In genomic region chr6:124755306-124755705, GRCm38 (mm10) we compare ENCODE assay signal across 9 mouse cellular contexts. TPM values are rescaled to one million over a fixed set of nuclear protein-coding genes. Genes with fewer than 3 reads are reported as not detected.
DNase-seq lines count a peak whose midpoint lies in the region; ATAC-seq and TF ChIP-seq lines count a peak whose summit lies in the region.
"Had no signal": no experiment of that assay in that cellular context is flagged by ENCODE, and none has a peak within 500 bp of the region (broad histone marks: within the 10 kb centered on the region; RNA-seq: fewer than 3 reads in every experiment).

No protein-coding gene starts in this region.

- no peaks in the 10 kb centered on the region for H3K27me3 ChIP-seq in embryonic facial prominence, embryonic 11.5 days (ENCODE audit: control insufficient read depth, insufficient read depth, low read length)
- no peaks in the 10 kb centered on the region for H3K27me3 ChIP-seq in intestine, embryonic 14.5 days (replicated peaks; ENCODE audit: control insufficient read depth, insufficient read depth, low read length)
- H3K27me3 ChIP-seq in neural tube, embryonic 12.5 days (replicated peaks): no peaks in the 10 kb centered on the region

- intact Hi-C loops in left cerebral cortex, adult 2 months (cut with DNase I): loop anchor here (5.0 kb wide), 1 partner anchor 183 kb away; the partner anchor contains the start of gene C1rb

- peak overlapping the region; percentile 87 for H3K27ac ChIP-seq in left cerebral cortex, adult 2 months
- no peak overlapping the region for H3K27ac ChIP-seq in embryonic facial prominence, embryonic 11.5 days (replicated peaks; ENCODE audit: low read depth, low read length)
- H3K27ac ChIP-seq in intestine, embryonic 14.5 days (ENCODE audit: low read depth): peak overlapping the region; percentile 95; the same call in 1 of the 2 replicates
- peak overlapping the region; percentile 97; the same call in 1 of the 2 replicates for H3K27ac ChIP-seq in neural tube, embryonic 12.5 days

- no peaks in the 10 kb centered on the region for H3K9me3 ChIP-seq in embryonic facial prominence, embryonic 11.5 days (replicated peaks; ENCODE audit: control insufficient read depth, low read length)
- H3K9me3 ChIP-seq in intestine, embryonic 14.5 days (ENCODE audit: control insufficient read depth, low read length): no peaks in the 10 kb centered on the region
- H3K9me3 ChIP-seq in neural tube, embryonic 12.5 days: no peaks in the 10 kb centered on the region

- WGBS in embryonic facial prominence, embryonic 11.5 days: 3% methylated on average over 3 of the region's 3 CpGs
- 7% methylated on average over 3 of the region's 3 CpGs for WGBS in intestine, embryonic 14.5 days
- WGBS in neural tube, embryonic 12.5 days: 4% methylated on average over 3 of the region's 3 CpGs

- no peak for DNase-seq in left cerebral cortex, adult 2 months (ENCODE audit: extremely low spot score in 1 of 2, low spot score in 2 of 2)
- no peak for DNase-seq in left cerebral cortex, adult 11 months (ENCODE audit: low spot score)
- DNase-seq in embryonic facial prominence, embryonic 11.5 days (ENCODE audit: low spot score): no peak
- DNase-seq in intestine, embryonic 14.5 days (ENCODE audit: low spot score): no peak
- no peak for DNase-seq in thymus, postnatal 25 days
- no peak for DNase-seq in embryo, embryonic 10.5 days (ENCODE audit: low spot score)

- H3K4me1 ChIP-seq in embryonic facial prominence, embryonic 11.5 days (ENCODE audit: control insufficient read depth, insufficient read depth, low read length): peaks cover 6% of the 10 kb centered on the region; the same call in 1 of the 2 replicates
- peaks cover 36% of the 10 kb centered on the region for H3K4me1 ChIP-seq in intestine, embryonic 14.5 days (replicated peaks; ENCODE audit: control insufficient read depth, insufficient read depth, low read length)
- H3K4me1 ChIP-seq in neural tube, embryonic 12.5 days: peaks cover 46% of the 10 kb centered on the region

- no peak for TF ChIP-seq CTCF in left cerebral cortex, adult 2 months (IDR thresholded peaks at IDR 0.05)

- H3K4me2 ChIP-seq in embryonic facial prominence, embryonic 11.5 days (ENCODE audit: low read depth, low read length): peak overlapping the region; percentile 60
- peak overlapping the region; percentile 70 for H3K4me2 ChIP-seq in intestine, embryonic 14.5 days (ENCODE audit: low read length)
- peak overlapping the region; percentile 75 for H3K4me2 ChIP-seq in neural tube, embryonic 12.5 days (replicated peaks)

- H3K36me3 ChIP-seq in embryonic facial prominence, embryonic 11.5 days (replicated peaks; ENCODE audit: control insufficient read depth, insufficient read depth, low read depth, low read length): no peaks in the 10 kb centered on the region; the same call in 1 of the 2 replicates
- peaks cover 7% of the 10 kb centered on the region for H3K36me3 ChIP-seq in intestine, embryonic 14.5 days (ENCODE audit: control insufficient read depth, insufficient read depth, low read length)
- H3K36me3 ChIP-seq in neural tube, embryonic 12.5 days: 0 out of 2 replicates have a peak, but pooled peaks cover 3% of the 10 kb centered on the region

- H3K4me3 ChIP-seq in left cerebral cortex, adult 2 months: peak overlapping the region; percentile 72
- peak overlapping the region; percentile 78 for H3K4me3 ChIP-seq in embryonic facial prominence, embryonic 11.5 days (ENCODE audit: low read depth, low read length)
- peak overlapping the region; percentile 80 for H3K4me3 ChIP-seq in intestine, embryonic 14.5 days (ENCODE audit: low read depth, low read length)
- peak overlapping the region; percentile 87 for H3K4me3 ChIP-seq in neural tube, embryonic 12.5 days

- peak overlapping the region; percentile 95 for H3K9ac ChIP-seq in embryonic facial prominence, embryonic 11.5 days (replicated peaks; ENCODE audit: low read length)
- peak overlapping the region; percentile 92 for H3K9ac ChIP-seq in intestine, embryonic 14.5 days (ENCODE audit: low read length)
- H3K9ac ChIP-seq in neural tube, embryonic 12.5 days: peak overlapping the region; percentile 97

- no peak for ATAC-seq in embryonic facial prominence, embryonic 11.5 days (replicated peaks; ENCODE audit: insufficient number of reproducible peaks, low FRiP score, low TSS enrichment, low read depth)
- ATAC-seq in intestine, embryonic 14.5 days (replicated peaks; ENCODE audit: low FRiP score, low TSS enrichment, low read depth): no peak
- no peak for ATAC-seq in neural tube, embryonic 12.5 days (ENCODE audit: low FRiP score, low read depth)
- ATAC-seq in CD4-positive, CD25-positive, alpha-beta regulatory T cell, adult 4 months: no peak

RNA-seq across cellular contexts. Expression of gene Gm45234, which starts 0.5 kb away (rescaled TPM):
- not detected for total RNA-seq in left cerebral cortex, adult 2 months (2021)
- polyA plus RNA-seq in embryonic facial prominence, embryonic 11.5 days (2014; fragmentation: Nextera tagmentation; extraction: Ambion mirVana): not detected in 2 replicates
- not detected in 2 replicates for polyA plus RNA-seq in intestine, embryonic 14.5 days (2014; fragmentation: Nextera tagmentation; extraction: Ambion mirVana)
- polyA plus RNA-seq in neural tube, embryonic 12.5 days (2016; fragmentation: Nextera tagmentation; extraction: Ambion mirVana): not detected in 2 replicates
- under 1 TPM in 1 of 2 experiments, not detected in 1; 0.36 TPM for polyA plus RNA-seq in CD4-positive, CD25-positive, alpha-beta regulatory T cell, adult 4 months (2017; shearing (Covaris generic))
- polyA plus RNA-seq: large intestine, adult 2 months had no signal

RNA-seq across cellular contexts. Expression of gene Atn1, which starts 1.0 kb away (rescaled TPM):
- total RNA-seq in left cerebral cortex, adult 2 months (2021): 100 to 1,000 TPM; 170 to 181 TPM
- polyA plus RNA-seq in embryonic facial prominence, embryonic 11.5 days (2014; fragmentation: Nextera tagmentation; extraction: Ambion mirVana): 9.0 and 9.6 TPM in 2 replicates
- polyA plus RNA-seq in intestine, embryonic 14.5 days (2014; fragmentation: Nextera tagmentation; extraction: Ambion mirVana): 12.1 TPM in 2 replicates
- 16.8 and 17.4 TPM in 2 replicates for polyA plus RNA-seq in neural tube, embryonic 12.5 days (2016; fragmentation: Nextera tagmentation; extraction: Ambion mirVana)
- polyA plus RNA-seq in CD4-positive, CD25-positive, alpha-beta regulatory T cell, adult 4 months (2017; shearing (Covaris generic)): 1 to 10 TPM; 4.4 to 4.8 TPM

RNA-seq across cellular contexts. Expression of gene Grcc10, which starts 14.1 kb away (rescaled TPM):
- total RNA-seq in left cerebral cortex, adult 2 months (2021): 100 to 1,000 TPM; 298 to 309 TPM
- polyA plus RNA-seq in embryonic facial prominence, embryonic 11.5 days (2014; fragmentation: Nextera tagmentation; extraction: Ambion mirVana): 518 and 553 TPM in 2 replicates
- 440 and 466 TPM in 2 replicates for polyA plus RNA-seq in intestine, embryonic 14.5 days (2014; fragmentation: Nextera tagmentation; extraction: Ambion mirVana)
- 527 and 552 TPM in 2 replicates for polyA plus RNA-seq in neural tube, embryonic 12.5 days (2016; fragmentation: Nextera tagmentation; extraction: Ambion mirVana)
- polyA plus RNA-seq in CD4-positive, CD25-positive, alpha-beta regulatory T cell, adult 4 months (2017; shearing (Covaris generic)): 100 to 1,000 TPM; 509 to 554 TPM

RNA-seq across cellular contexts. Expression of gene Eno2, which starts 14.2 kb away (rescaled TPM):
- 1,000 to 10,000 TPM; 1,064 to 1,067 TPM for total RNA-seq in left cerebral cortex, adult 2 months (2021)
- polyA plus RNA-seq in embryonic facial prominence, embryonic 11.5 days (2014; fragmentation: Nextera tagmentation; extraction: Ambion mirVana): 4.3 and 4.5 TPM in 2 replicates
- polyA plus RNA-seq in intestine, embryonic 14.5 days (2014; fragmentation: Nextera tagmentation; extraction: Ambion mirVana): 7.6 and 8.0 TPM in 2 replicates
- polyA plus RNA-seq in neural tube, embryonic 12.5 days (2016; fragmentation: Nextera tagmentation; extraction: Ambion mirVana): 25.2 and 27.8 TPM in 2 replicates
- polyA plus RNA-seq in CD4-positive, CD25-positive, alpha-beta regulatory T cell, adult 4 months (2017; shearing (Covaris generic)): 1 to 10 TPM; 3.0 to 9.9 TPM

RNA-seq across cellular contexts. Expression of gene Ptpn6, which starts 16.8 kb away (rescaled TPM):
- 1 to 10 TPM; 3.3 to 4.0 TPM for total RNA-seq in left cerebral cortex, adult 2 months (2021)
- 6.0 and 11.2 TPM in 2 replicates for polyA plus RNA-seq in embryonic facial prominence, embryonic 11.5 days (2014; fragmentation: Nextera tagmentation; extraction: Ambion mirVana)
- 11.7 and 14.1 TPM in 2 replicates for polyA plus RNA-seq in intestine, embryonic 14.5 days (2014; fragmentation: Nextera tagmentation; extraction: Ambion mirVana)
- 4.8 and 6.6 TPM in 2 replicates for polyA plus RNA-seq in neural tube, embryonic 12.5 days (2016; fragmentation: Nextera tagmentation; extraction: Ambion mirVana)
- 100 to 1,000 TPM; 187 to 310 TPM for polyA plus RNA-seq in CD4-positive, CD25-positive, alpha-beta regulatory T cell, adult 4 months (2017; shearing (Covaris generic))
